Mouse (Mus musculus): ENCODE data around the gene Wfdc2.

Gene Wfdc2

GRCm38 (mm10) chr2:164562391-164563188, at the start of gene Wfdc2:
Wfdc2 (plus strand) TSS chr2:164562413.
- no peak for DNase-seq (ENCODE audit: low read depth, low spot score)

GRCm38 (mm10) chr2:164513389-164513788, 48.8 kb upstream of the Wfdc2 start:
- no peak for DNase-seq (ENCODE audit: low read depth, low spot score)

DNA sequence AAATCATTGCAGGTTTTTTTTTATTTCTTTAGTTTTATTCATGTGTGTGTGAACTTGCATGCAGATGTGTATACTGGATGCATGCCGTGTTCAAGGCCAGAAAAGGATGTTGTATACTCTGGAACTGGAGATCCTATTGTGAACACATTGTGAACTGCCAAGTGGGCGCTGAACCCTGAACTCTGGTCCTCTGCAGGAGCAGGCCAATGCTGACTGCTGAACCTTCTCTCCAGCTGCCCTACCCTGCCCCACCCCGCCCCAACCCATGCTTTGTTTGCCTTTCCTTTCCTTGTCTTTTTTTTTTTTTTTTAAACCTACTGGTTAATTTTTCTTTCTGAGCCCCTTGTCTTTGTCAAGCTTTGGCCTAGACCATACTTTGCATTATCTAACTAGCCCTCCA, 47.3 kb upstream of the Wfdc2 start:
- no peak for DNase-seq (ENCODE audit: low read depth, low spot score)

GRCm38 (mm10) chr2:164515897-164516296, 46.3 kb upstream of the Wfdc2 start:
- DNase-seq (ENCODE audit: low read depth, low spot score): no peak

- no peak for DNase-seq (ENCODE audit: low read depth, low spot score)
These were observed 45.6 kb upstream of the Wfdc2 start for GRCm38 (mm10) chr2:164516592-164516991.

GRCm38 (mm10) chr2:164517485-164518221, 44.6 kb upstream of the Wfdc2 start:
- peak; percentile 46 for DNase-seq (ENCODE audit: low read depth, low spot score)

- no peak for DNase-seq (ENCODE audit: low read depth, low spot score)
These were observed 43.7 kb upstream of the Wfdc2 start for GRCm38 (mm10) chr2:164518266-164519170.

GRCm38 (mm10) chr2:164519171-164519526, 43.1 kb upstream of the Wfdc2 start:
- no peak for DNase-seq (ENCODE audit: low read depth, low spot score)

DNA sequence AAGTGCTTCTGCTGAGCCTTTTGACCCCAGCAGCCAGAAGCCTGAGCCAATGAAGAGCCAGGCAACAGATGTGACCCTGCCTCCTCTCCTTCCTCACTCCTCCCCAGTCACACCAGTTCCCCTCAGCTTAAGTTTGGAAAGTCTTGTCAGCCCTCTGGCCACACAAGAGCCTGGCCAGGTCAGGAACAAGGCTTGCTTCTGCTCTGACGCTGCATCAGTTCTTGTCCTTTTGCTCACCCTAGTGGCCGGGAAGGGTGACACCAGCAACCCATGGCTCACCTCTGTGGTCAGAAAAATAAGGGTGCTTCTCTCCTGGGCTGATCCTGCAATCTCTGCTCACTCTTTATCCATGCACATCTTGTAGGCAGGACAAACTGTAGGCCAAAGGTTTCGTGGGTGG, 41.4 kb upstream of the Wfdc2 start:
- peak; percentile 49 for DNase-seq (ENCODE audit: low read depth, low spot score)

DNA sequence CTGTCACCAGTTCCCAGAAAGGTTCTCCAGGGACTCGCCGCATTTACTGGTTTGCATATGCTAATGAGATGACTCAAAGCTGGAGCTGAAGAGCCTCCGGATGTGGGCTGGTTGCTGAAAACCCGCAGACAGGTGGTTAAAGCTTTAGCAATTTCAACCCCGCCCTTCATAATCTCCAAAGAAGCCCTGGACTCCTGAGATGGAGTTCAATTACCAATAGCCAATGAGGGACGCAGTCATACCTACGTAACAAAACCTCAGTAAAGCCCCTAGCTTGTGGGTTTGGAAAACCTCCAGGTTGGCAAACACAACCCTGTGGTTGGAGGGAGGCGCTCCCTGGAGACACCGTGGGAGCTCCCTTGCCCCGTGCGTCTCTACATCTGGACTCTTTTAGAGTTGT, 40.4 kb upstream of the Wfdc2 start:
- DNase-seq (ENCODE audit: low read depth, low spot score): no peak

DNA sequence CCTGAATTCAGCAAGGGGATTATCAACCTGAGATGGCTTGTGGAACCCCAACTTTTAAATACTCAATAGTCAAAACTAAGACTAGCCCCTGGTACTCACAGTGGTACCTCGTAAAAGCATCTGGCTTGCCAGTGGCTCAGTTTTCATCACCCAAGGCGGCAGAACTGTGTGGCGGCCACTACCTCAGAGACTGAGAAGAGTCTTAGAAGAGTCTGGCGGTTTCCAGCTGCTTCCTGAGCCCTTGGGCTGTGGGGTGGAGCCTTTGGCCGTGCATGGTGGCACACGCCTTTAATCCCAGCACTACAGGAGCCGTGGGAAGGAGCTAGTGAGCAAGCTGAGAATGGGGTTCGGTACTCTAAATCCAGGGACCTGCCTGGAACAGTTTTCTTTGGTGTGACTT, 39.9 kb upstream of the Wfdc2 start:
- DNase-seq (ENCODE audit: low read depth, low spot score): no peak

GRCm38 (mm10) chr2:164523301-164523773, 38.9 kb upstream of the Wfdc2 start:
- no peak for DNase-seq (ENCODE audit: low read depth, low spot score)

DNA sequence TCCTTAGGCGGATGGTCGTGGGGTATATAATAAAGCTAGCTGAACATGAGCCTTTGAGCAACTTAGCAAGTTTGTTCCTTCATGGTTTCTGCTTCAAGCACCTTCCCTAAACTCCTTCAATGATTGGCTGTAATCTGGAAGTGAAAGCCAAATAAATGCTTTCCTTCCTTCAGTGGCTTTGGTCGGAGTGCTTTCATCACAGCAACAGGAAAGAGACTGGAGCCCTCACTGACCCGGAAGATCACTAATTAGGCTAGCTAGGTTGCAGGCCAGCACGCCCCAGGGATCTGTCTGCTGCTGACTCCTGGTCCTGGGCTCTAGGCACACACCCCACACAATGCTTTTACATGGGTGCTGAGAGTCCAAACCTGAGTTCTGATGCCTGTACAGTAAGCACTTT, 33.7 kb upstream of the Wfdc2 start:
- no peak for DNase-seq (ENCODE audit: low read depth, low spot score)

- peak; percentile 55 for DNase-seq (ENCODE audit: low read depth, low spot score)
These were observed 31.0 kb upstream of the Wfdc2 start for GRCm38 (mm10) chr2:164531169-164531568.

DNA sequence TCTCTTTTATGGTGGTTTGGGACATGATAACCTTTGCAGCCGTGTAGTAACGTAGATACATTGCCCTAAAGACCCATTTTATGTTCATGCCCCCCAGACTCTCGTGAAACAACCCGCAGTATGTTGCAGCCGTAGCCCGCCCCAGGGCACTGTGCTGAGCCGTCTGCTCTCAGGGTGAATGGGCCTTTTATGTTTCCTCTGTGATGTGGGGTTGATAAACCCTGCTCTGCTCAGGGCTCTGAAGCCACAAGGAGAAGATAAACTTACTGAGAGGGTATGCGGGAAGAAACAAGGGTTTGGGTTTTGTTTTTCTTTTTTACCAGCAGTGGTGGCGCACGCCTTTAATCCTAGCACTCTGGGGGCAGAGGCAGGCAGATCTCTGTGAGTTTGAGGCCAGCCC, 27.9 kb upstream of the Wfdc2 start:
- no peak for DNase-seq (ENCODE audit: low read depth, low spot score)

GRCm38 (mm10) chr2:164537003-164537402, 25.2 kb upstream of the Wfdc2 start:
- DNase-seq (ENCODE audit: low read depth, low spot score): no peak

GRCm38 (mm10) chr2:164540652-164541427, 21.4 kb upstream of the Wfdc2 start:
- DNase-seq (ENCODE audit: low read depth, low spot score): no peak

DNA sequence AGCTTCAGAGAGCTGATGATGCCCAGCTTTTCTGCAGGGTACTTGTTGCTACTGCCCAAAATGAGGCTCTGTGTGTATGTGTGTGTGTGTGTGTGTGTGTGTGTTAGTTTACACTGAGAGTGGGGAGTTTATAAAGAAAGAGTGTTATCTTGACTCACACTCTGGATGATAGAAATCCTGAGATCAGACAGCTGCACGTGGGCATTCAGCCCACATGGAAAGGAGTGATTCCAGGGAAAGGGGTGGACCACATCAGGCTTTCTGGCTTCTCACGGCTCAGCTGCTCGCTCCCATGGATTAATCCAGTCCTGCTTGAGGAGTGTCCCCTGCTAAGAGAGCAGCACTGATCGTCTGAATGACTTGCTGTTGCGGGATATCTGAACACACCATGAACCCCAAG, 20.1 kb upstream of the Wfdc2 start:
- DNase-seq (ENCODE audit: low read depth, low spot score): no peak

GRCm38 (mm10) chr2:164542598-164542997, 19.6 kb upstream of the Wfdc2 start:
- DNase-seq (ENCODE audit: low read depth, low spot score): no peak

DNA sequence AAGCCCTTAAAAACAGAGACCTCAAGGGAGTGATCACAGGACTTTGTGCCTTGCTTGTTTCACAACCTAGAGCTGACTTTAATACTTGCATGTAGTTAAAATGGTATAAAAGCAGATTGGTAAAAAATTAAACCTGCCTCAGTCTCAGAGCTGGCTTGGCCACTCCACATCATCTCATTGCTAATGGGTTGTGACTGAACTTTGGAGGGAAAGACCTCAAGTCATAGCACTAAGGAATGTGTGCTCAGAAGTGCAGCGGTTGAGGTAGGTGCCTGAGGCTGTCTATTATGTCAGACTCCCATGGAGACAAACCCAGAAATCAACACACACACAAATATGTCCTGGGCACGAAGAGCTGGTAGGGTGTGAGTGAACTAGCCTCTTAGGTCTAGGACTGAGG, 18.5 kb upstream of the Wfdc2 start:
- no peak for DNase-seq (ENCODE audit: low read depth, low spot score)

- no peak for DNase-seq (ENCODE audit: low read depth, low spot score)
These were observed 17.6 kb upstream of the Wfdc2 start for GRCm38 (mm10) chr2:164544454-164545097.
